ENCODE assay signal across 8 mouse cellular contexts in genomic region chr2:57316055-57316454, GRCm38 (mm10).
A peak's percentile ranks its signal among the peaks of the same experiment; 100 is the strongest.
DNase-seq lines count a peak whose midpoint lies in the region; TF ChIP-seq lines count a peak whose summit lies in the region.

No protein-coding gene starts in this region.

- no peak for DNase-seq in heart, adult 2 months
- DNase-seq in heart, postnatal 25 days (ENCODE audit: low spot score): no peak
- peak; percentile 70 for DNase-seq in 416B (ENCODE audit: low read depth)
- peak; percentile 33 for DNase-seq in R1 (ENCODE audit: low read depth, low spot score)
- peak; percentile 4 for DNase-seq in embryo, embryonic 11.5 days (ENCODE audit: low read depth, low spot score)
- peak; percentile 11 to 33 for DNase-seq in lung, adult 18-20 months
- DNase-seq in thymus, postnatal 25 days: peak; percentile 49
- DNase-seq in ovary, postnatal 36 days (ENCODE audit: low spot score): no peak

- H3K27me3 ChIP-seq in heart, adult 2 months (ENCODE audit: control insufficient read depth, insufficient read depth, low read length): no peaks in the 10 kb centered on the region

- no peak for TF ChIP-seq EP300 in heart, adult 2 months (IDR thresholded peaks at IDR 0.05; ENCODE audit: insufficient read depth, low read depth, low read length)

- no peak for TF ChIP-seq POLR2A in heart, adult 2 months (IDR thresholded peaks at IDR 0.05; ENCODE audit: insufficient read depth, low read depth, low read length)

- no peak overlapping the region for H3K9ac ChIP-seq in heart, adult 2 months (ENCODE audit: low read depth, low read length)

- intact Hi-C loops in heart, adult 2 months (cut with DNase I): loop anchor here (5.0 kb wide), 1 partner anchor 194 kb away; the partner anchor contains the start of gene Nr4a2
- intact Hi-C loops in heart, postnatal 25 days (cut with DNase I): loop anchor here (5.0 kb wide), 1 partner anchor 199 kb away; no protein-coding TSS in a partner anchor

- 50% methylated on average over 2 of the region's 2 CpGs for WGBS in heart, adult 2 months

- no peaks in the 10 kb centered on the region for H3K4me1 ChIP-seq in heart, adult 2 months (ENCODE audit: control insufficient read depth, insufficient read depth, low read length)

- TF ChIP-seq CTCF in heart, adult 2 months (IDR thresholded peaks at IDR 0.05): peak; percentile 87

- no peak overlapping the region for H3K4me3 ChIP-seq in heart, adult 2 months

- H3K27ac ChIP-seq in heart, adult 2 months: no peak overlapping the region

- H3K36me3 ChIP-seq in heart, adult 2 months (ENCODE audit: control insufficient read depth, insufficient read depth, low read length): no peaks in the 10 kb centered on the region

- no peaks in the 10 kb centered on the region for H3K79me2 ChIP-seq in heart, adult 2 months (replicated peaks; ENCODE audit: control insufficient read depth, insufficient read depth, low read length)

Comparison
In these comparisons a context has a peak if more than half of its experiments do, and no peak if none do; other contexts are left out.
1. DNase-seq: peak in 416B (single experiment), R1 (single experiment), embryo, embryonic 11.5 days (single experiment), lung, adult 18-20 months (2 of 2) and thymus, postnatal 25 days (single experiment); none in heart, adult 2 months (0 of 2), heart, postnatal 25 days (single experiment) and ovary, postnatal 36 days (single experiment).